Mouse (Mus musculus): ENCODE results near the gene Txnrd1. TPM values are rescaled to one million over a fixed set of nuclear protein-coding genes. Genes with fewer than 3 reads are reported as not detected.
A peak's percentile ranks its signal among the peaks of the same experiment; 100 is the strongest.

The Txnrd1 gene
- total RNA-seq (2021): 10 to 100 TPM; 49.3 to 63.5 TPM

GRCm38 (mm10) chr10:82833926-82834325 is at the start of gene Txnrd1:
Gene Txnrd1, plus strand, starts transcription at chr10:82833951.
- no peak for DNase-seq
- intact Hi-C loops (cut with DNase I): no loop called here

- intact Hi-C loops (cut with DNase I): no loop called here
- no peak for DNase-seq
Measured at GRCm38 (mm10) chr10:82789181-82789580, 44.6 kb upstream of the Txnrd1 start.

- intact Hi-C loops (cut with DNase I): no loop called here
- DNase-seq: no peak
Measured at GRCm38 (mm10) chr10:82790504-82790903, 43.2 kb upstream of the Txnrd1 start.

GRCm38 (mm10) chr10:82791713-82792112 is 42.0 kb upstream of the Txnrd1 start:
- no peak for DNase-seq
- intact Hi-C loops (cut with DNase I): no loop called here

- intact Hi-C loops (cut with DNase I): no loop called here
- no peak for DNase-seq
Measured at GRCm38 (mm10) chr10:82792311-82792710, 41.4 kb upstream of the Txnrd1 start.

GRCm38 (mm10) chr10:82795071-82795731 is 38.5 kb upstream of the Txnrd1 start:
- intact Hi-C loops (cut with DNase I): loop anchor here (5.0 kb wide), 2 partner anchors 62 to 107 kb away; no protein-coding TSS in a partner anchor
- peak; percentile 51 to 60 for DNase-seq

- intact Hi-C loops (cut with DNase I): loop anchor here (5.0 kb wide), 2 partner anchors 62 to 107 kb away; no protein-coding TSS in a partner anchor
- no peak for DNase-seq
Measured at GRCm38 (mm10) chr10:82795767-82796166, 38.0 kb upstream of the Txnrd1 start.

- DNase-seq: no peak
- intact Hi-C loops (cut with DNase I): loop anchor here (5.0 kb wide), 2 partner anchors 61 to 106 kb away; no protein-coding TSS in a partner anchor
Measured at GRCm38 (mm10) chr10:82796471-82797118, 37.2 kb upstream of the Txnrd1 start.

GRCm38 (mm10) chr10:82797119-82797491 is 36.6 kb upstream of the Txnrd1 start:
- intact Hi-C loops (cut with DNase I): loop anchor here (5.0 kb wide), 2 partner anchors 60 to 105 kb away; no protein-coding TSS in a partner anchor
- no peak for DNase-seq

GRCm38 (mm10) chr10:82798312-82798933 is 35.3 kb upstream of the Txnrd1 start:
- intact Hi-C loops (cut with DNase I): loop anchor here (5.0 kb wide), 2 partner anchors 59 to 104 kb away; no protein-coding TSS in a partner anchor
- DNase-seq: no peak

GRCm38 (mm10) chr10:82800094-82800493 is 33.7 kb upstream of the Txnrd1 start:
- intact Hi-C loops (cut with DNase I): no loop called here
- DNase-seq: no peak

GRCm38 (mm10) chr10:82804396-82804795 is 29.4 kb upstream of the Txnrd1 start:
- intact Hi-C loops (cut with DNase I): no loop called here
- DNase-seq: no peak

- intact Hi-C loops (cut with DNase I): no loop called here
- no peak for DNase-seq
Measured at GRCm38 (mm10) chr10:82805111-82805510, 28.6 kb upstream of the Txnrd1 start.

GRCm38 (mm10) chr10:82806414-82806813 is 27.3 kb upstream of the Txnrd1 start:
- no peak for DNase-seq
- intact Hi-C loops (cut with DNase I): no loop called here

GRCm38 (mm10) chr10:82807238-82807637 is 26.5 kb upstream of the Txnrd1 start:
- intact Hi-C loops (cut with DNase I): no loop called here
- peak; percentile 10 to 12 for DNase-seq

GRCm38 (mm10) chr10:82808155-82808554 is 25.6 kb upstream of the Txnrd1 start:
- no peak for DNase-seq
- intact Hi-C loops (cut with DNase I): no loop called here

- intact Hi-C loops (cut with DNase I): no loop called here
- no peak for DNase-seq
Measured at GRCm38 (mm10) chr10:82808891-82809290, 24.9 kb upstream of the Txnrd1 start.

- intact Hi-C loops (cut with DNase I): no loop called here
- no peak for DNase-seq
Measured at GRCm38 (mm10) chr10:82809352-82809751, 24.4 kb upstream of the Txnrd1 start.

GRCm38 (mm10) chr10:82811855-82812431 is 21.8 kb upstream of the Txnrd1 start:
- peak; percentile 76 to 82 for DNase-seq
- intact Hi-C loops (cut with DNase I): loop anchor here (1.0 to 10.0 kb wide), 3 partner anchors 49 to 383 kb away; no protein-coding TSS in a partner anchor

GRCm38 (mm10) chr10:82814096-82814970 is 19.4 kb upstream of the Txnrd1 start:
- intact Hi-C loops (cut with DNase I): loop anchor here (10.0 kb wide), 1 partner anchor 380 kb away; no protein-coding TSS in a partner anchor
- DNase-seq: no peak

All from heart, postnatal 36 days (tissue).